Mouse (Mus musculus) spleen, postnatal 14 days (tissue): ENCODE measurements around the gene Gm6408.
"Not testable (repeated sequence)": the region's sequence is repeated elsewhere in the genome, so short reads cannot be mapped to it uniquely, and the experiment has no call there.

ENCODE experiments used
- DNase-seq, 2 experiments: peaks; one replicate each; pipeline ENCODE4 v3.0.0; 2021 to 2022; ENCODE audit warnings: low spot score in 2 of 2

Gene Gm6408

DNA sequence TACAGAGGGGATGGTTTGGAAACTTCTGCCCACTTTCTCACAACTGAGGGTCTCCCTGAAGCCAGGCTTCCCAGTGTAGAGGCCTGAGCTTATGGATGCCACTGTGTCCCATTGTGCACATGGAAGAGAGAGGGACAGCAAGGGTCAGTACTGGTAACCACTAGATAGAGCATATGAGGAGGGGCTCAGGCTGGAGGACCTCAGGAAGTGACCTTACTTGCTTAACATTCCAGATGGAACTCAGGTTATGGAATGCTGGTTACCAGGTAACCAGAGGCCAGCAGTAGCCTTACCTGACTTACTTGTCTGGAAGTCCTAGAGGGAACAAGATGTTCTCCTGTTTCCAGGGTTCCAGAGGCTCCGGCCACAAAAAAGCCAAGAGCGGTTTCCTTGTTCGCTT lies at the start of gene Gm6408:
Gene Gm6408, plus strand, starts transcription at position 301 of the 400 bp plus-strand sequence.
- DNase-seq: not testable (repeated sequence)

DNA sequence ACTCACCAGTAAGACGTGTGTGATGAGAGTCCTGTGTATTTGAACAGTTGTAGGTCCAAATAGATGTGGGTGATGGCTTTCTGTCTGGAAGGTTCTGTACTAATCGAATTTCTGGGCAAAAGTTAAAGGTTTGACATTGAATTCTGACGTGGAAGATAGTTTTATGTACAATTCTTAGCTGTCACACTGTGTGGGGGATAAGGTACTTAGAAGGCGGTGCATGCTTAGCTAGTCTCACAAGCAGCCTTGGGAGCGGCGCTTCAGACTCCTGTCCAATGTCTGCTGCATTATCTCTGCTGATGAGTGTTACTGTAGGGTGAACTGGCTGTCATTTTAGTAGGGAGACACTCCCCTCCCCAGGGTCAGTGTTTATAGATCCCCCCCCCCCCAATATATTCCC lies 49.3 kb upstream of the Gm6408 start:
- no peak for DNase-seq

DNA sequence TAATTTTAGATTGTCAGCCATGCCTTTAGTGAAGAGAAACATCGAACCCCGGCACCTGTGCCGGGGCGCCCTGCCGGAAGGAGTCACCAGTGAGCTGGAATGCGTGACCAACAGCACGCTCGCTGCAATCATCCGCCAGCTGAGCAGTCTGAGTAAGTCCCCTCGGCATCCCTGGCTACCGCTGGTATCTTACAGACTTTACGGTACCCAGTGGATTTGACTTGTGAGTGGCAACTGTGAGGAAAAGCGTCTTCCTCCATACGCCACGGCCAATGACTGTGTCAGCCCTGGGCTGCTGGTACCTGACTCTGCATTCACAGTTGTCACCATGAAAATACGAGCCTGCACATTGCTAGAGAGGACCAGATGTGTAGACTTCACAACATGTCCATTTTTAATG lies 46.4 kb upstream of the Gm6408 start:
- no peak for DNase-seq

DNA sequence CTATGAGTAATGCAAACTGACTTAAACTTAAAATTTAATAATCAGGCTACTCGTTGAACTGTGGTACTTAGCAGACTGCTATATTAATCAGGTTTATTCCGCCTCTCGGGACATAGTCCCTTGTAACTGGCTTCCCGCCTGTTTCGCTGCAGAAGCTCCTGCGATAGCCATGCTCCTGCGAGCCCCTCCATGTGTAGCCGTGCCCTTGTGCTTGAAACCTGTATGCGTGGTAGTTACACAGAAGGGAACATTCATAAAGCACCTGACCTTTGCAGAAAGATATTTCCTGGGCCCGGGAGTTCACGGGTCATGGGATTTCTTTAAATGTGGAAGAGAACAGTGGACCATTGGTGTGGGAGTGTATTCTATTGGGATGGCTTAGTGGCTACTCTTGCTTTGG lies 45.0 kb upstream of the Gm6408 start:
- DNase-seq: no peak

DNA sequence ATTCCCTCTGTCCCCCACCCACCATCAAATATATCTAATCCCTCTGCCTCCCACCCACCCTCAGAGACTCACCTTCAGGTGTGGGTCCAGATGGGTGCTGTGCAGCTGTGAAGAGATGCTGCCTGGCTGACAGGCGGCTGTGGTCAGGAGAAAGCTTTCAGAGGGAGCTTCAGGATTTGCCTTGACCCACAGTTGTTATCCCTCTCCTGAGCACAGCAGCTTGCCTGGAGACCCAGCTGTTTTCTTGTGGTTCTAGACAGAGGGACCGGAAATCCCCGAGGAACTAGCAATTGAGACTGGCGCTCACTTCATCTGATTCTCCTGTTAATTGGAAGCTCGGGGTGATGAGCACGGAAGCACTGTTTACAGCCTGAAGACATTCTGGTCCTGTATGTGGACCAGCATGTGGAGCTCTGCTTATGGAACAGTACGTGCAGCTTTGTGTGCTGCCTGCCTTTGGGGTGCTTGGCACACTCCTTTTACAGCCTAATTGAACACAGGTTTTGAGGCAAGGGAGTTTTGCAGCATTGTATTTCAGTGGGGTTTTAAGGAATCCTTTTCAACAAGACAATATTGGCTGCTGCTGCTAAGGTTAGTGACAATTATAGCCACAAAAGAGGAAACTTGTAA lies 42.5 kb upstream of the Gm6408 start:
- no peak for DNase-seq

DNA sequence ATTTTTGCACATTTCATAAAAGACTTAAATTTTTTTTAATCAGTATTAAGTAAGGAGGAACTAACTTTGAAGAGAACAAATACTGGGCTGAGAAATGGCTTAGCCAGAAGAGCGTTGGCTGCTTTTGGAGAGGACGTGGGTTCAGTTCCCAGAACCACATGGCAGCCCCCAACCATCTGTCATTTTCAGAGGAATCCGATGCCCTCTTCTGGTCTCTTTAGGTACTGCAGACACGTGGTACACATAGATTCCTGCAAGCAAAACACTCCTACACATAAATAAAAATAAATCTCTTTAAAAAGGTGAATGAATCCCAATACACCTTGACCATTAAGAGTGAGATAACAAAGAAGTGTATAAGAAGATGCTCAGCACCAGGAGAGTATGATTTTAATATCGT lies 41.5 kb upstream of the Gm6408 start:
- no peak for DNase-seq

DNA sequence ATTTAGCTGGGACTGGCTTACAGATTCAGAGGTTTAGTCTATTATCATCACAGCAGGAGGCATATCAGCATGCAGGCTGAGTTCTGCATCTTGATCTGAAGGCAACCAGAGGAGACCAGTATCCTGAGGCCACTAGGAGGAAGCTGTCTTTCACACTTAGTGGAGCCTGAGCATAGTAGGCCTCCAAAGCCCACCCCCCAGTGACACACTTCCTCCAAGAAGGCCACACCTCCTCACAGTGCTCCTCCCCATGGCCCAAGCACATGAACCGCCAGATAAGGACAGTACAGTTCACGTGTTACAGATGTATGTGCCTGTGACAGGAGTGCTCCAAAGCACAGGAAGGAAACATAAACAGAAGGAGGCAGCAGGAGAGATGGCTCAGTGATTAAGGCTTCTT lies 39.0 kb upstream of the Gm6408 start:
- no peak for DNase-seq

DNA sequence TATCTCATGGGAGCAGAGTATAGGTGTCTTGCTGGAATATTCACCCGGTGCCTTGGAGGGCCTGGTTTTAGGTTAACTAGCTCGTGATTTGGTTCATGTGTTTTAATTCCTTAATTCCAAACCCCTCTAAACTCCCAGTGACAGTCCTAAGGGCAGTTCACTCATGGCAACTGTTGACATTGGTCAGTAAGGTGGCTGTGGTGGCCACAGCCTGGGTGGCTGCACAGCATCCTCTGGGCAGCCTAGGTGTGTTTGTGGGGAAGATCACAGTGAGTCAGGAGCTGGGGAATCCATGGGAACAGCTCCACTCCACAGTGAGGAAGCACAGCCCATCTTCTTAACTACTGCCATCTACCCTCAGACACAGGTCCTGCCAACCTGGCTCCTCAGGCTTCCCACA lies 35.1 kb upstream of the Gm6408 start:
- no peak for DNase-seq

DNA sequence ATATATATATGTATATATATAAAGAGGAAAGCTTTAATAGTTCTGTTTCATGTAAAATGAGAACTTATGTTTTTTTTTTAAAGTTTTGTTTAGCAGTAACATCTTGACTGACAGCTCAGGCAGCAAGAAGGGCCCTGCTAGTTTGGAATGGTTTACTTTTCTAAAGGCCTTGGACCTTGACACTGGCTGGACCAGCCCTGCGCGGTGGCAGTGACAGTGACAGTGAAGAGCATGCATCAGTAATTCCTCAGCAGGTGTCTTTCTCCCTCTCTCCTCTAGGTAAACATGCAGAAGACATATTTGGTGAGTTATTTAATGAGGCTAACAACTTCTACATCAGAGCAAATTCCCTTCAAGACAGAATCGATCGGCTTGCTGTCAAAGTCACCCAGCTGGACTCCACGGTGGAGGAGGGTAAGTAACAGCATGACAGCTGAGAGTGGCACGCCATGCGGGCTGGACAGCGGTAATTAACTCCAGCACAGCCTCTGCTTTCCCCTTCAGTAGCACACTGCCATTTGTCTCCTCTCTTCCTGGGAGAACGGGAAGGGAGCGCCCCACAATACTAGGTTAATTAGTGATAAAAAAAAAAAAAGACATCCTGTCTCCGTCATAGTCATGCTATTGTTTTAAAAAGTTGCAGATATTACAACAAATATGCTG lies 30.0 kb upstream of the Gm6408 start:
- no peak for DNase-seq

DNA sequence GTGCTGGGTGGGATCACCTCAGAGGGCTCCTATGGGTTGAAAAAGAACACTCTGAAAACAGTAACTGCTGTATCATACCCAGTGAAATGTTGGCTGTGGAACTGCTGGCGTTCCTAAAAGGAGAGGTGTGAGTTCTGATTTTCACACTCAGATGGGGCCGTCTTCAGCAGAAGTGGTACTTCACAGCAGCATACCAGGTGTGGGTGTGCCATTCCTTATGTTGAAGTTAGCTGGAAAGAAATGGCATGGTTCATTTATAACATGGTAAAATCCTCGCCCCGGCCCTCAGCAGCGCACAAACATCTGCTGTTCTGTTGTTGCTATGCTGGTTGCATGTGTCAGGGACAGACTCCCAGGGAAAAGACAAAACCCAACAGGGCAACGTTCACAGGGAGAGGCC lies 28.2 kb upstream of the Gm6408 start:
- DNase-seq: no peak

DNA sequence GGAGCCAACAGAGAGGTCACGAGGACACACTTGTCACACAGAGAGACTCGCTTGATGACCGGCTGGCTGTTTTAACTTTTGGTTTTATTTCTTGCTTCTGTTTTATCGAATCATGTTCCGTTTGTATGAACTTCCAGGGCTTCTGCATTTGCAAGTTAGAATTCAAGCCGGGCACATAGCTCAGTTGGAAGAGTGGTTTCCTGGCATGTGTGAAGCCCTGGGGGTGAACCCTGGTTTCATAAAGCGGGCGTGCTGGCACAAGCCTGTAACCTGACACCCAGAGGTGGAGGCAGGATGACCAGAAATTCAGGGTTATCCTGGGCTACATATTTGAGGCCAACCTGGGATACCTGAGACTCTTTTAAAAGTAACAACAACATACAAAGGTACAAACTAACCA lies 20.2 kb upstream of the Gm6408 start:
- DNase-seq: no peak

DNA sequence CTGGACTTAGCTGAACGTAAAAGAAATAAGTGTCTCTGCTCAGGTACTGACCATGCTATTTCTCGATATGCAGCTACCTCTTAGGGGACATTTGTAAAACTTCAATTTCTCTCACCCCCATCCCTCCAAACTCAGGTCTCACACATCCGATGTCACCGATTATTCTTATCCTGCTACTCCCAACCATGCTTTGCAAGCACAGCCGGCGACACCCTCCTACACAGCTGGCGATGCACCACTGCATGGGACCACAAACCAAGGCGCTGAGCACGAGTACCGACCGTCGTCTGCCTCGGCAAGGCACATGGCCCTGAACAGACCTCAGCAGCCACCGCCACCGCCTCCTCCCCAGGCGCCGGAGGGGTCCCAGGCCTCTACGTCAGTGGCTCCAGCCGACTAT lies 15.1 kb upstream of the Gm6408 start:
- no peak for DNase-seq

DNA sequence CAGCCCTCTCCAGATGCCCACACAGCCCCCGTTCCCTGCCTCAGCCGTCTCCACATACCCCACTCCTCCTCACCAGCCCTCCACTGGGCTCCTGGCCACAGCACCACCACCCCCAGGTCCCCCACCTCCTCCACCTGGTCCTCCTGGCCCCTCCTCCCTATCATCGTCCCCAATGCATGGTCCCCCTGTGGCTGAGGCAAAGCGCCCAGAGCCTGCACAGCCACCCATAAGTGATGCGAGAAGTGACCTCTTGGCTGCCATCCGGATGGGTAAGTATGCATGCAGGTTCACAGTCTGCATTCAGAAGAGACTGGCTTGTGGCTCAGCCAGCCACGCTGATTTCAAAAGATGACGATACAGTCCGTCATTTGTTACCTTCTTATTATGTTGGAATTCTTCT lies 13.5 kb upstream of the Gm6408 start:
- no peak for DNase-seq

DNA sequence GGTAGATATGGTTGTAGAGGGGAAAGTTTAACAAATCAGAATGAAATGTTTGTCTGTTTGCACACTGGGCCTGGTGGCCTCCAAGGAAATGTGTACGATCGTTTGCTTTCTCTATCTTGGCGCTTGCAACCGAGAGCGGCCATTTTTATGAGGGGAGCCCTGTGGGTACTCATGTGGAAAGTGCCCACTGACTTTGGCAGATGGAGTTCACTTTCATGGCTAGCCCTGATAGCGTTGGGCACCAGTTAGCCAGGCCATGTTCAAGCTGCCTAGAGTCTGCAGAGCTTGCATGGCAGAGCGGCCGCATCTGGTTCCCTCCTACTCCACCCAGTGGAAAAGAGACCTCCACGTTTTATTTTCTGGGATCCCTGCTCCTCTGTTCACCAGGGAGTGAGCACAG lies 10.9 kb upstream of the Gm6408 start:
- DNase-seq: no peak

DNA sequence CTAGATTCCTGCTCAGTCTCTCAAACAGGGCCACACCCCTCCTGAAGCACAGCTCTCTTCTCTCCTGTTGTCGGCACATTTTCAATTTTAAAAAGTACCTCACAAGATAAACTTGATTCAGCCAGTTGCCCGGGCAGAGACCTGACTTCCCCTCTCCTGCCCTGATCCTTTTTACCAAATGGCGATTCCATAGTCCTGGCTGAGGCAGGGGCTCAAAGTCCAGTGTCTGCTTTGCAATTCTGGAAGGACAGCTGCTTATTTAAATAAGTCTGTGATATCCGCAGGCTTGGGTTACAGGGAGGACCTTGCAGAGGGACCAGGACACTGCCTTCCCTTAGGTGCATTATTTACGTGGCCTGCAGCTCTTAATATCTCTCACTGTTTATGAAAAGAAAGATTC lies 10.5 kb upstream of the Gm6408 start:
- no peak for DNase-seq

DNA sequence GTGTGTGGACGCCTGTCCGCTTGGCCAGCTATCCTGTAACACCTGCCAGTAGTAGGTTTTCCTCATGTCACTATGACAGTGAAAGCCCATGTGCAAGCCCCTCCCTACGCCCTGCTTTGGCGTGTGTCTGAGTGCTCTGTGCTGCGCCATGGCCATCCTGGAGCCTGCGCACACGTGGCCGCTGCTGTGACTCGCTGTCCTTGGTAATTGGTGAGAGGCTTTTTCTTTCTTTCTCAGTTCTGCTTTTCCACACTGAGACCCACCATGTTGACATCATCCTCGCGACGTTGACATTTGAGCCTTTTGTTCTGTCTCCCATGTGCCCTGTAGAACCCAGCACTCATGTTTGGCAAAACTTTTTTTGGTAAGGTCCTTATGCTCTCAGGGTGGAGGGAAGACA lies 9.9 kb upstream of the Gm6408 start:
- DNase-seq: no peak

DNA sequence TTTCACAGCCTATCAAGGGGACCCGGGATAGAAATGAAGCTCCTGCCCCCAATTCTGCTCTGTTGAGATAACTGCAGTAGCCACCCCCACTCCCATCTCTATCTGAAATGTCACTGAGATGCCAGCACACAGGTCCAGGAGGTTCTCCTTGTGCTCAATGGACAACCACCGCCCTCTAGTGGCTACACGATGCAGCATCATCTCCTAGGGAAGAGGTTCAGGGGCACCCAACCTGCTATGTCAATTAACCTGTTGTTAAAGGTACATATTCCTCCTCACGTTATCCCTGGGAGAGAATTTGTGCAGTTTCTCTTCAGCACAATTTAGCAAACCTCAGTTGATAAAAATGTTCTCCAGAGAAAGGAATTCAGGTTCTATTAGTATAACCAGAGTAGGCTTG lies 2.2 kb upstream of the Gm6408 start:
- DNase-seq: not testable (repeated sequence)

DNA sequence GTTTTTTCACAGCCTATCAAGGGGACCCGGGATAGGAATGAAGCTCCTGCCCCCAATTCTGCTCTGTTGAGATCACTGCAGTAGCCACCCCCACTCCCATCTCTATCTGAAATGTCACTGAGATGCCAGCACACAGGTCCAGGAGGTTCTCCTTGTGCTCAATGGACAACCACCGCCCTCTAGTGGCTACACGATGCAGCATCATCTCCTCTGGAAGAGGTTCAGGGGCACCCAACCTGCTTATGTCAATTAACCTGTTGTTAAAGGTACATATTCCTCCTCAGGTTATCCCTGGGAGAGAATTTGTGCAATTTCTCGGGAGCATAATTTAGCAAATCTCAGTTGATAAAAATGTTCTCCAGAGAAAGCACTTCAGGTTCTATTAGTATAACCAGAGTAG lies 7.2 kb downstream of the Gm6408 start:
- DNase-seq: not testable (repeated sequence)

DNA sequence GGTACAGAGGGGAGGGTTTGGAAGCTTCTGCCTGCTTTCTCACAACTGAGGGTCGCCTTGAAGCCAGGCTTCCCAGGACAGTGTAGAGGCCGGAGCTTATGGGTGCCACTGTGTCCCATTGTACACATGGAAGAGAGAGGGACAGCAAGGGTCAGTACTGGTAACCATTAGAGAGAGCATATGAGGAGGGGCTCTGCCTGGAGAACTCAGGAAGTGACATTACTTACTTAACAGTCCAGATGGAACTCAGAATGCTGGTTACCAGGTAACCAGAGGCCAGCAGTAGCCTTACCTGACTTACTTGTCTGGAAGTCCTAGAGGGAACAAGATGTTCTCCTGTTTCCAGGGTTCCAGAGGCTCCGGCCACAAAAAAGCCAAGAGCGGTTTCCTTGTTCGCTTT lies 9.3 kb downstream of the Gm6408 start, which contains the start of gene Gm6370:
Gene Gm6370, plus strand, starts transcription at position 301 of the 400 bp plus-strand sequence.
- not testable (repeated sequence) for DNase-seq

DNA sequence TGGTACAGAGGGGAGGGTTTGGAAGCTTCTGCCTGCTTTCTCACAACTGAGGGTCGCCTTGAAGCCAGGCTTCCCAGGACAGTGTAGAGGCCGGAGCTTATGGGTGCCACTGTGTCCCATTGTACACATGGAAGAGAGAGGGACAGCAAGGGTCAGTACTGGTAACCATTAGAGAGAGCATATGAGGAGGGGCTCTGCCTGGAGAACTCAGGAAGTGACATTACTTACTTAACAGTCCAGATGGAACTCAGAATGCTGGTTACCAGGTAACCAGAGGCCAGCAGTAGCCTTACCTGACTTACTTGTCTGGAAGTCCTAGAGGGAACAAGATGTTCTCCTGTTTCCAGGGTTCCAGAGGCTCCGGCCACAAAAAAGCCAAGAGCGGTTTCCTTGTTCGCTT lies 20.3 kb downstream of the Gm6408 start, which contains the start of gene 4930449I24Rik:
Gene 4930449I24Rik, plus strand, starts transcription at position 301 of the 400 bp plus-strand sequence.
- not testable (repeated sequence) for DNase-seq

DNA sequence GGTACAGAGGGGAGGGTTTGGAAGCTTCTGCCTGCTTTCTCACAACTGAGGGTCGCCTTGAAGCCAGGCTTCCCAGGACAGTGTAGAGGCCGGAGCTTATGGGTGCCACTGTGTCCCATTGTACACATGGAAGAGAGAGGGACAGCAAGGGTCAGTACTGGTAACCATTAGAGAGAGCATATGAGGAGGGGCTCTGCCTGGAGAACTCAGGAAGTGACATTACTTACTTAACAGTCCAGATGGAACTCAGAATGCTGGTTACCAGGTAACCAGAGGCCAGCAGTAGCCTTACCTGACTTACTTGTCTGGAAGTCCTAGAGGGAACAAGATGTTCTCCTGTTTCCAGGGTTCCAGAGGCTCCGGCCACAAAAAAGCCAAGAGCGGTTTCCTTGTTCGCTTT lies 32.1 kb downstream of the Gm6408 start, which contains the start of gene Gm3402:
Gene Gm3402, plus strand, starts transcription at position 301 of the 400 bp plus-strand sequence.
- not testable (repeated sequence) for DNase-seq

DNA sequence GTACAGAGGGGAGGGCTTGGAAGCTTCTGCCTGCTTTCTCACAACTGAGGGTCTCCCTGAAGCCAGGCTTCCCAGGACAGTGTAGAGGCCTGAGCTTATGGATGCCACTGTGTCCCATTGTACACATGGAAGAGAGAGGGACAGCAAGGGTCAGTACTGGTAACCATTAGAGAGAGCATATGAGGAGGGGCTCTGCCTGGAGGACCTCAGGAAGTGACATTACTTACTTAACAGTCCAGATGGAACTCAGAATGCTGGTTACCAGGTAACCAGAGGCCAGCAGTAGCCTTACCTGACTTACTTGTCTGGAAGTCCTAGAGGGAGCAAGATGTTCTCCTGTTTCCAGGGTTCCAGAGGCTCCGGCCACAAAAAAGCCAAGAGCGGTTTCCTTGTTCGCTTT lies 43.7 kb downstream of the Gm6408 start, which contains the start of gene Gm3404:
Gene Gm3404, plus strand, starts transcription at position 301 of the 400 bp plus-strand sequence.
- DNase-seq: not testable (repeated sequence)
